Mouse (Mus musculus) C2C12 (cell line): ENCODE results near the gene Mt2.

Source experiments
- CEBPB ChIP-seq: IDR thresholded peaks from one replicate; pipeline ENCODE4 v1.6.1; 2011; ENCODE audit warnings: low read depth, mild to moderate bottlenecking, control low read depth, moderate library complexity
- MAX ChIP-seq: IDR thresholded peaks from one replicate; pipeline ENCODE4 v1.6.1; 2011; ENCODE audit warnings: mild to moderate bottlenecking, control low read depth
- USF1 ChIP-seq: IDR thresholded peaks from one replicate; pipeline ENCODE4 v1.6.1; 2011; ENCODE audit warnings: low read depth, mild to moderate bottlenecking, control low read depth, moderate library complexity

- TF ChIP-seq CEBPB, result no peak
- TF ChIP-seq USF1, result no peak
- TF ChIP-seq MAX, result no peak
These were observed 5.4 kb downstream of the Mt2 start for GRCm38 (mm10) chr8:94177716-94178390.
